Mouse (Mus musculus): ENCODE data around the gene Draxin.

The Draxin gene

DNA sequence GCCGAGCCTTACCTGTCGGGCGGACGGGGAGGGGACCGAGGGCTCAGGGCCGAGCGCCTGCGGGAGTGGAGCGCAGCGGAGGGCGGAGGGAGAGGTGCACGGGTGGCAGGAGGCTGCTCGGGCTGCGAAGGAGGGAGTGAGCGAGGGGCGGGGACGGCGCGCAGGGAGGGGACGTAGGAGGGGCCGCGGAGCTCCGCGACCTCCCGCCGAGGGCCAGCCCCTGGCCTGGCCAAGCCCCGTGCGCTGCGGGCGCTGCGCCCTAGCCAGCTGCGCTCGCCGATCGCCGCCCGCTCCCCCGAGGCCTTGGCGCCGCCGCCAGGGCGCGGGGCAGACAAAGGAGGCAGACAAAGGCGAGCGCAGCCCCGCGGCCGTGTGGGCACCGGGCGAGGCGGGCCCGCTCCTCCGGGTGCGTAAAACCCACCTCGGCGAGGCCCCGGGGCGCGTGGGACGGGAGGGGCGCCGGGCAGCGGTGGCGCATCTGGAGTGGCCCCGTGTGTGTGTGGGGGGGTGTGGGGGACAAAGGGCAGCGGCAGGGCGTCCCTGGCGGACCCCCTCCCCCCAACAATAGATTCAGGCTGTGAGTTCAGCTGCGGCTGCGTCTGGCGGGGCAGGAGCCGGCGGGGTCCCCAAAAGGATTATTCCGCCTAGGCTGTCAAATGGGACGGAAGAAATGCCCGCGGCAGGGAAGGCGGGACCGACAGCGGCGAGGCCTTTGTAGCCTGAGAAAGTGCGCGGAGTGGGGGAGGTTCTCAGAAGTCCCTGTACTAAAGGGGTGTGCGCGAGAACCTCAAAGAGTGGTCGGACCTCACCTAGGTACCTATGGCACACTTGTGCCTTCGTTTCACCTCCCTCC is at the start of gene Draxin:
Gene Draxin (minus strand): TSS at position 138 of the 853 bp plus-strand sequence.
- in situ Hi-C loops (cut with MboI, MseI) = no loop called here

DNA sequence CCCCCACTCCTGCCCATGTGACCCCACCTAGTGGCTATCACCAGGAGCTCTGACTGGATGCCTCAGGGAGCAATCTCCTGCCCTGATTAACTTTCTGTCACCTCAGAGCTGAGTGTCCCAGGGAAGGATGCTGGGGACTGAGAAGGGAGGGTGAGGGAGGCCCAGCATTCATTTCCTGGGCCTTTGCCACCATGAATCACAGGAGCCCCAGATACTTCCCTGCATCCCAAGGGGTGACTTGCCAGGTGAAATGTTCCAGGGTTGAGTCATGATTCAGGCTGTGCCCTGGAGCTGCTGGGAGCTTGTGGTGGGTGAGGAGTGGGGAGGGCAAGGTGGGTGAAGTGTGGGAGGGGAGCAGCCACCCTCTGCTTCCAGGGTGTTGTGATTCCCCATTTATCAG is 47.2 kb upstream of the Draxin start:
- in situ Hi-C loops (cut with MboI, MseI) = loop anchor here (5.0 kb wide), 1 partner anchor 260 kb away; no protein-coding TSS in a partner anchor

DNA sequence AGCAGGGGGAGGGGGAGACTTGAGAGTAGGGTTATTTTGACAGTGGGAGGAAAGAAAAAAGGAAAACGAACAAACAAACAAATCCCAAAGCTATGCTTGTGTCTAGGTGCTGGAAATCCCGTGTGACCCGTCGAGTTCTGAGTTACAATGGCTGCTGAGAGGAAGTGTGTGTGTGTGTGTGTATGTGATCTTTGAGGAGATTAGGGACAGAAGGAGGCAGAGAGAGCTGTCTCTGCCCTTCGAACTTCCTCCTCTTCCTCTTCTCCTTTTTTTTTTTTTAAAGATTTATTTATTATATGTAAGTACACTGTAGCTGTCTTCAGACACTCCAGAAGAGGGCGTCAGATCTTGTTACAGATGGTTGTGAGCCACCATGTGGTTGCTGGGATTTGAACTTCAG is 46.1 kb upstream of the Draxin start:
- in situ Hi-C loops (cut with MboI, MseI) = loop anchor here (5.0 kb wide), 1 partner anchor 261 kb away; no protein-coding TSS in a partner anchor

DNA sequence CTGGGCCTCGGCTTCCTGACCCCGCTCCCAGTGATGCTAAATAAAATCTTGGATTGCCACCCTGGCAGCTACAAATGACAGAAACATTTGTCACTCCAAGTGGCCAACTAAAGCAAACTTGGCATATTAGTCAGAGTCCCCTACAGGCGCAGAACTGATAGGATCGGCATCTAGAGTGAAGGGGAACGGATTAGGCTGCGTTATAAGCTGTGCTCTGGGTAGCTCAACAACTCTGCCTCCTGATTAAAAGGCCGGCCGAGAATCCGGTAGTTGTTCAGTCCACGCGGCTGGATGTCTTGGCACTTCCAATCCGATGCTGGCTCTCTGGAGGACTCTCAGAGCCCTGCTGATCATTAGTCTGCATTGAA is 44.0 kb upstream of the Draxin start:
- in situ Hi-C loops (cut with MboI, MseI) = no loop called here

DNA sequence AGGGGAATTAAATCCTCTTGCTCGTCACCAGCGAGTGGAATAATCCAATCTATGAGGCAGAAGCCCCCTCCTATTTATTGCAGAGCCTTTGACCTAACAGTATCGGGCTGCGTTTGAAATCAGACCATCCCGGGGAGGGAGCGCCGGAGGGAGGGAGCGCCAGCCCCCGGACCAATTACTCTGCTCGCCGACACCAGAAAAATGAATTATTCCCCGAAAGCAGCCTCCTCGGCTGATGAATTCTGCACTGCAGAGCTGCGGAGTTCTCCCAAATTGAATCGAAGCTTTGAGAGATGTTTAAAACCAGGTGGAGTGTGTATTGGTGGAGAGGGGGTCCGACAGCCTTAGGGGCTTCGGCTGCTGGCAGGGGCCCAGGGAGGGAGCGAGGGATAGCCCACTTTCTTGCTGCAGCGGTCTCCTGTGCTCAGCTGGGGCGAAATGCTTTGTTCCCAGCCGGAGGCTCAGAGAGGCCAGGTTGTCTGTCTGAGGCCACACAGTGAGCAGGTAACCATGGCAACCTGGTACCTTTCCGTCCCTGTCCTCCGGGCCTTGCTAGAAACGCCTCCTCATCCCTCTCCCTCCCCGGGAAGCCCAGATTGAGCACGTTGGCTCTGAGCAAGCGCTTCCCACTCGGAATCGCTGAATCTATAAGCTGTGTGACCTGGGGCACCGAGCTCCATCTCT is 43.5 kb upstream of the Draxin start:
- in situ Hi-C loops (cut with MboI, MseI) = no loop called here

DNA sequence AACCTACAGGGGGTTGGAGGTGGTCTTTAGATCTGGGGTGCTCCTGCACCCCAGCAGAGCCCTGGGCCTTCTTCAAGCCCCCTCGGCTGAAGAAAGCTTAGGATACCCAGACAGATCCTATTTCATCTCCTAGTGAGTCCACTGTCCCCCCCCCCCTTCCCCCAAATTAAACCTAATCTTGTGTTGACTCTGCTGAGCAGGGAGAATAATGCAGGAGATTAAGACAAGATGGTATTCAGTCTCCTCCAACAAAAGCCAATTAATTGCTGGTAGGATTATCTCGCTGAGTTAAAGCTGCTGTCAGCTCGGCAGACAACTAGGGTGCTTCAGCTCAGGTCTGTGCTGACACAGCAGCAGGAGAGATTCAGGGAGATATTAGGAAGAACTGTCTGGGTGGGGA is 40.8 kb upstream of the Draxin start:
- in situ Hi-C loops (cut with MboI, MseI) = no loop called here

DNA sequence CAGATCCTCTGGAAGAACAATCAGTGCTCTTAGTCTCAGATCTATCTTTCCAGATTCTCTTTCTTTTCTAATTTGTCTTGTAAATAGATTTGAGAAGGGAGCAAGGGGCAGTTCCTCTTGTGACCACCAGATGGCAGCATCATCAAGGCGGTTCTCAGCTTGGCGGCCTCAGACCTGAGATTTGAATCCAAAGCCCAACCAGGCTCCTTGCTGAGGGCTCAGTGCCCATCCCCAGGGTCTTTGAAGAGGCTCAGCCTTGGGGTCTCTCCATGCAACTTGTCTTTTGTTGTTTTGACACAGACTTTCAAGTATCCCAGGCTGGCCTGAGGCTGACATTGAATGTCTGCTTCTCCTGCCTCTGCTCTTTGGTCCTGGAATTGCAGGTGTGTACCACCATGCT is 40.3 kb upstream of the Draxin start:
- in situ Hi-C loops (cut with MboI, MseI) = no loop called here

DNA sequence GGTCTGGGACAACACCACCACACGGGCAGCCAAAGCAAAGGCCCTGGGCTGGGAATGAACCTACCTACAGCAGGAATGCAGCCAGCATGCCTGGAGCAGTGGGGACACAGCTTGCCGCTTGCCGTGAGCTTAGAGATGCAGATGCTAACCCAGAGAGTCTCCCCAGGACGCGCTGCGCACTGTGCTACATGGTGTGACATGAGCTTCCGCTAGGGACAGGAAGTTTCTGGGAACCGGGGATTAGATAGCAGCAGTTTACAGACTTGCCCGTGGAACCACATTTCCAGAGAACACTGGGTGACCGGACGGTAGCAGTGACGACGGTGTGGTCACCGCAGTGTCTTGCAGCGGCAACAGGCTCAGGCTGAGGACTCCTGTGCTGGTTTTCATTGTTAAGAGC is 39.1 kb upstream of the Draxin start:
- in situ Hi-C loops (cut with MboI, MseI) = no loop called here

DNA sequence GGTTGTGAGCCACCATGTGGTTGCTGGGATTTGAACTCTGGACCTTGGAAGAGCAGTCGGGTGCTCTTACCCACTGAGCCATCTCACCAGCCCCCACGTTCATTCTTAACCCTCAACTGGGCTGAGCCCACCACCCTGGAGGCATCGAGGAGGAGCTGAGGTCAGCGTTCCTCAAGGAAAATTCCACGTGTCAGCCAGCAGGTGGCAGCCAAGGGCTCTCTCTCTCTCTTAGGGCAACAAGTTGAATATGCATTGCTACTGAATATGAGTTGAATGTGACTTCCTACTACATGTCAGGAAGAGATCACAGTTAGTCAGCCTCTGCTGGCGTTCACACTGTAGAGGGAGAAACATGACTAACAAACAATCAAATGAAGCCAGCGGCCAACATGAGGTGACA is 37.8 kb upstream of the Draxin start:
- in situ Hi-C loops (cut with MboI, MseI) = no loop called here

DNA sequence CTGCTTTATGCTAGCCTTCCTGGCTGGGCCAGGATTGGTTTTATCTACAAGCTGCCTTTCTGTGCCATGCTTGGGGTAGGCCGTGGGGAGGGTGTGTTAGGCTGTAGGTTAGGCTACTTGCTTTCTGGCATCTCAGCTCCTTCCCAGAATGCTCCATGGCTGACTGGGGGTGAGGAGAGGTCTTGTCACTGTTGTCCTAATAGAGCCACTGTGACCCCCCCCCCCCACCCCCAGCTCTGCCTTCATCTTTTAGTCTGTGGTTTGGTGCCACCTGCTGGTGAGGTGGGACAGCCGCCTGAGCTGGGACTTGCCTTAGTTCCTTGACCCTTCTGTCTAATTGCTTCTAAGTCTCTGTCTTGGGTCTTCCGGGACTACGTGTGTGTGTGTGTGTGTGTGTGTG is 36.5 kb upstream of the Draxin start:
- in situ Hi-C loops (cut with MboI, MseI) = no loop called here

DNA sequence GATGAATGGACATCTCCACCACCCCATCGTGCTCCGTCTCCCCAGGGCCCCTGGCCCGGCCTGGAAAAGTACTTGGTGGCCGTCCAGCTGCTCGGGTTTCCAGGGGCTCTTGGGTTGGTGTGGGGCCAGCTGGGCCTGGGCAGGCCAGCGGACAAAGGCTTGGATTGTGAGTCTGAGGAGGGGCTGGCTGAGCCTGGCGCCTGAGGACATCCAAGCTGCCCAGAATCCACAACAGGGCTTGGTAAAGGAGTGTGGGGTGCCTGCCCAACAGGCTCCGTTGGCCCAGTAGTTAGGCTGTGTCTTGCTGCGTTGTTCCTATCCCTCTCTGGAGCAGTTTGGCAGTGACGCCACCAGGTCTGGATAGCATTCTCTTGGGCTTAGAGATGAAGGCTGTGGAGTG is 35.9 kb upstream of the Draxin start:
- in situ Hi-C loops (cut with MboI, MseI) = no loop called here

DNA sequence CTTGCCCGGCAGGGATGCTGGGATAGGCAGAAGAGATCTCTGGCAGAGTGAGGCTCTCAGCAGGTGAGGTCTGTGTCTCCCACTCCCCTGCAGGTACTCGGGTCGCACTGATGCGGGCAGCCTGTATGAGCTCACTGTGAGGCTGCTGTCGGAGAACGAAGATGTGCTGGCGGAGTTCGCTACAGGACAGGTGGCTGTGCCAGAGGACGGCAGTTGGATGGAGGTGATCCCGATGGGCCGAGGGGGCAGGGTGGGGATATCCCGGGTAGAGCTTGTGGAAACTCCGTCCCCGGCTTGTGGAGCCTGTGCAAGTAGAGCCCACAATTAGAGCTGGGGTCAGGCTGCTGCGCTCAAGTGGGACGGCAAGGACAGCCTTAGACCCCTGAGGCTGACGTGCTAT is 35.1 kb upstream of the Draxin start:
- in situ Hi-C loops (cut with MboI, MseI) = no loop called here

DNA sequence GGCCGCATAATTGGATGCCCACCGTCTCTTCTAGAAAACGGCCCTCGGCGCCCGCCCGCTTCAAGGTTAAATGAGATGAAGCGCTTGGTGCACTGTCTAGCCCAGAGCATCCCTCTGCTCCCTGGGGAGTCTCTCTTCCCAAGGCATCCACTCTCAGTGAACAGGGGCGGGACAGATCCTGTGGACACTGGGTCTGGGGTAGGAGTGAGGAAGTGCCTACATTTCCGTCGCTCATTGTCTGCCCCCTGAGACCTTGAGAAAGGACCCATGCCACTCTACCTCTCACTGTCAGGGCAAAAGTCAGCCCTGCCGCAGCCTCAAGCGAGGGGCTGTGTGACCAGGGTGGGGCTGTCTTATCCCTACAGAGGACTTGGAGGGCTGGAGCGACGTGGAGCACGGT is 34.0 kb upstream of the Draxin start:
- in situ Hi-C loops (cut with MboI, MseI) = loop anchor here (5.0 kb wide), 1 partner anchor 52 kb away; no protein-coding TSS in a partner anchor

DNA sequence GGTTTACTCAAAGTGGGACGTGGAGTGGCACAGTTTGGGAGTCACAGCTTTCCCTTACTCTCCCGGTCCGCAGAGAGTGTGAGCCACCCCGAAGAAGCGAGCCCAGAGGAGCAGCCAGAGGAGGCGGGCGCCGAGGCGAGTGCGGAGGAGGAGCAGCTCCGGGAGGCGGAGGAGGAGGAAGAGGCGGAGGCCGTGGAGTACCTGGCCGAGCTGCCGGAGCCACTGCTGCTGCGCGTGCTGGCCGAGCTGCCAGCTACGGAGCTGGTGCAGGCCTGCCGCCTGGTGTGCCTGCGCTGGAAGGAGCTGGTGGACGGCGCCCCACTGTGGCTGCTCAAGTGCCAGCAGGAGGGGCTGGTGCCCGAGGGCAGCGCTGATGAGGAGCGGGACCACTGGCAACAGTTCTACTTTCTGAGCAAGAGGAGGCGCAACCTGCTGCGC is 33.5 kb upstream of the Draxin start:
- in situ Hi-C loops (cut with MboI, MseI) = loop anchor here (5.0 kb wide), 1 partner anchor 52 kb away; no protein-coding TSS in a partner anchor

DNA sequence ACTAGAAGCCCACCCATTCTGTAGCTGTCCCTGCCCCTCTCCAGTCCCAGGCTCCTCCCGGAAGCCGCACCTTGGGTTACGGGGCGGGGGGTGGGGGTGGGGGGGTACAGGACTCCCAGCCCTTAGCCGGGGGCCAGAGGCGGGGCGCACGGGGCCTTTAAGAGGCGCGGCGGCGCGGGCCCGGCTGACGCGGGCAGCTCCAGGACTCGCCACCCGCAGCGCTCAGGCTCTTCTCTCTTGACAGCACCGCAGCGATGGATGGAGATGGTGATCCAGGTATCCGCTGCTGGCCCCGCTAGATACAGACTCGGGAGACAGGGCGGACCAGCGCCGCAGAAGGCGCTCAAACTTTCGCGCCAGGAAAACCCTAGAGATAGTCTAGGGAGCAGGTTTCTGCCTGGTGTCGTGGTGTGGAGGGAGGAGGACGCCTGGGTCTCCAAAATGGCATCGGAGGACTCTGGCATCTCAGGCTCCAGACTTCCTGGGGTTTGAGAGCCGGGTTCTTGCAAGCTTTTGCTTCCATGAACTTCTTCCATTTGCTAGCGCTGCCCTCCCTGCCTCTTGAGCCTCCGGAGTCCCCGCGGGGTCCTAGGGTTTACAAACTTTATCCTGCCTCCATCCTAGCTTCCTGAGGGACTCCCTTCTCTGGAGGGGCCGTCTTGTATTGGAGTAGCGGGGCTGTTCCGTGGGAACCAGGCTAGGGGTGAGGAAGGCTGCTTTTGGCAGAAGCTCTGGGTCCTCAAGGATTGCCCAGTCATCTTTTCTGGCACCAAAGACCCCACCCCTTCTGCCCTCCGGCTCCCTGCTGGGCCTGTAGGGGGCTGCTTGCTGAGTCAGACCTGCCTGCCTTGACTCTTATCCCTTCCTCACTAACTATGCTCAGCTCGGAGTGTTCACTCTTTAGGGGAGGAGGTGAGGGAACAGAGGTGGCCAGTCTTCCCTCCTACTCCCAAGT is 30.2 kb upstream of the Draxin start, which contains the start of the genes Fbxo44 and Fbxo2:
Gene Fbxo44 (minus strand): TSS at position 47 of the 955 bp plus-strand sequence.
Gene Fbxo2 (plus strand): TSS at position 186 of the 955 bp plus-strand sequence.
- in situ Hi-C loops (cut with MboI, MseI) = loop anchor here (5.0 kb wide), 1 partner anchor 48 kb away; no protein-coding TSS in a partner anchor

DNA sequence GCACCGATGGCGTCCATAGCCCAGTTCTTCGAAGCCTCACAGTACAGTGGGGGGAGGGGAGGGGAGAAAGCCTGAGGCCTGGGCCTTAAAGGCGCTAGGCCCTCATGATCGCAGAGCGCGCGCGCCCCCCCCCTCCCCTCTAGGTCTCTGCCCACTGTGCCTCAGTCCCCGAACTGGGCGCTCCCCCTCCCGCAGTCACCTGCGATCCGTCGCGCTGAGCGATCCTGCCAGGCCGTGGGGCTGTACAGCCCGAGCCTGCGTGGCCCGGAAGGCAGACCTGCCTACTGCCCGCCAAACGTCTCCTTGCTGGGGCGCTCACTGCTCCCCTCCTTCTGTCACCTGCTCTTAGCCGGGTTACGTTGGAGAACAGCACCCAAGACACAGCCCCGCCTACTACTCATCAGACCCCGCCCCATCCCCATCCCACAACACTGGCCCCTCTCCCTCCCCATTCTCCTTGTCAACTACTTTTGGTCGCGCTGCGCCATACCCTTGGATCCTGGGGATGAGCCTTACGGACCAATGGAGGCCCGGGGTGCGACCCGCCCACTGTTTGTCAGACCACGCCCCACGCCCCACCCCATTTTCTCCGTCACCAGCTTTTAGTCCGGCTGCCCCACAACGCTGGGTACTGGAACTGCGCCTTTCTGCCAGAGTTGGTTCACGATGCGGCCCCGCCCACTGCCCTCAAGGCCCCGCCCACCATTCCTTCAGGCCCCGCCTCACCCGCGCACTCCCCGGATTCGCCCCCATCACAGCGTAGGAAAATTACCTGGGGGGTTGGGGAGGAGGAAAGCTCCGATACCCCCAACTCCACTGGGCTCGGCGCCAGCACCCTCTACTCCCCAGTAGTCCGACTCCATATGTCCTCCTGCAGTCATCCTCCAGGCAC is 29.3 kb upstream of the Draxin start:
- in situ Hi-C loops (cut with MboI, MseI) = loop anchor here (5.0 kb wide), 1 partner anchor 47 kb away; no protein-coding TSS in a partner anchor

DNA sequence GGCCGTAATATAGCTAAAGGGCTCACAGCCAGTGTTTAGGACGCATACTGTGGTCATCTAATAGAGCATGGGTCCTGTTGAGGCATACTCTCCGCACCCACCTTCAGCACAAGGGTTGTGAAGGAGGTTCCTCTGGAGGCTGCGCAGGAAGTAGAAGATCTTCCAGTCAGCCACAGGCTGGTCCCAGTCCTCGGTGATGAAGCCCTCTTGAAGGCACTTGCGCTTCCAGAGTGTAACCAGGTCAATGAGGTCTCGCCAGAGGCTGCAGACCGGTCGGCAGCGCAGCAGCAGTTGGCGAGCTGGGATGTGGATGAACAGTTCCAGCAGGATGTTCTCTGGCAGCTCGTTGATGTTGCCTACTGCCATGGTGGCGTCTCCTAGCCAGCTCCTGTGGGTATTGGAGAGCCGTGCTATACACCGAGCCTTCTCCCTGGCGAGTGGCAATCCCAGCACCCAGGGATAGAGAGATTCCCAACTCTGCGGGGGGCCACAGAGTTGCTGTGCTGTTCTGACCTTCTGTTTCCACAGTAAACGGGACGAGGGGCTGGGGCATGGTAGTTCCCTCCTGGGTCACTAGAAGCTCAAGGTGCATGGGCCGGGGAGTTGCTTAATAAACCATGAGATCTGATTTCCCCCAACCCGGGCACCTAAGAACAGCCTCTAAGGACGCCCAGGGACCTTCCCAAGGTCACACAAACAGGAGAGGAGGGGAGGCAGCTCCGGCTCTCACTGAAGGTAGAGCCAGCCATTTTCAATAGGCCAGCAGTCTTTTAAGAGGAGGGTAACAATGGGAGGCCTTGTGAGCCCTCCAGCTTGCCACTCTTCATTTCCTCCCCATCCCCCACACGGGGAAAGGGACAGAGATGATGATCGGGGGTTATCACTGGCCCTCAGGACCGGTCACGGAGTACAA is 28.2 kb upstream of the Draxin start:
- in situ Hi-C loops (cut with MboI, MseI) = no loop called here

DNA sequence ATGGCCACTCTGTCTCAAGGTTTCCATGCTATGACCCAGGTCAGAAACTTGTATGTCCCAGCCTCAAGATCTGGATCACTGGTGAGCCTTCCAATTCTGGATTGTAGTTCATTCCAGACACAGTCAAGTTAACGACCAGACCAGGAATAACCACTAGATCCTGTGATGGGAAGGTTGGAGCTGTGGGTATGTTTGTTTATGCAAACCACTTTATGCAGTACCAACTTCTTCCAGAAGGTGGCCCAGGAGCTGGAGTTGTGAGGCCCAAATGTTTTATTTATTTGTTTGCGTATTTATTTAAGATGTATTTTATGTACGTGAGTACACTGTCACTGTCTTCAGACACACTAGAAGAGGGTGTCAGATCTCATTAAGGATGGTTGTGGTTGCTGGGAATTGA is 24.5 kb upstream of the Draxin start:
- in situ Hi-C loops (cut with MboI, MseI) = no loop called here

DNA sequence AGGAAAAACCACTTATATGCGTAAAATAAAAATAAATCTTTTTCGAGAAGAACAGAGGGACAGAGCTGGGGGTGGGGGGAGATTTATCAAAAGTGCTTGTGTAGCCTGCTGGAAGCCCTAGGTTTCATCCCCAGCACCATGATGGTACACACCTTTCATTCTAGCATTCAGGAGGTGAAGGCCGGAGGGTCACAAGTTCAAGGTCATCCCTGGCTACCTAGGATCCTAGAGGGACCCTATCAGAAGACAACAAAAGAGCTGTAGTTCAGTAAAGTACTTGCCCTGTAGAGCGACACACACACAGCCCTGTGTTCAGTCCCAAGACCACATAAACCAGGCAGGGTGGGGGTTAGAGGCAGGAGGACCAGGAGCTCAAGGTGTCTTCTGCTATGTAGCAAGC is 23.5 kb upstream of the Draxin start:
- in situ Hi-C loops (cut with MboI, MseI) = no loop called here

Measured in regulatory T cell (primary cell).